Mouse (Mus musculus): ENCODE measurements around the gene Hoxc11. TPM values are rescaled to one million over a fixed set of nuclear protein-coding genes. Genes with fewer than 3 reads are reported as not detected.

Hoxc11 gene
- polyA plus RNA-seq, 1 experiment from 2014 or later, result not detected

DNA sequence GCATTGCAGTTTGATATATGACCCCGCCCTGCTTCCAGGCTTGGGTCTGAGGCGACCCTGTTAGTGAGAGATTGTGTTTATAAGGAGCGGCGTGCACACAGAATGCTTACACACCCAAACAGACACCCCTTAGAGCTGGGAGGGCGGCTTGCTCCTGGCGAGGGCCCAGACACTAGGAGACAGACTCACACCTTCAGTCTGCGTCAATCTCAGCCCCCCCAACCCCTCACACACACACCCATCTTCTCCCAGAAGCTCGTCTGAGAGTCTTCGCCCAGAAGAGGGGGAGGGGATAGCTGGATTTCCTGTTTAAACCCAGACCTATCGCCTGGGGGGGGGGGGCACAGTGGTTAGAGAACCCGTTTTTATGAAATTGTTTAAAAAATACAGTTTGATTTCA lies 45.7 kb downstream of the Hoxc11 start:
- Histone ChIP-seq H3K27me3 (ENCODE audit: insufficient read depth, poor library complexity, severe bottlenecking) (peaks cover 100% of the 10 kb centered on the region), H3K4me3 (peak overlapping the region; percentile 63), H3K9me3 (no peaks in the 10 kb centered on the region), H3K27ac (no peak overlapping the region), H3K4me1 (peaks cover 32% of the 10 kb centered on the region), H3K36me3 (no peaks in the 10 kb centered on the region)
- WGBS, result 2% methylated on average over 11 of the region's 11 CpGs
- DNase-seq (ENCODE audit: low spot score), result no peak

DNA sequence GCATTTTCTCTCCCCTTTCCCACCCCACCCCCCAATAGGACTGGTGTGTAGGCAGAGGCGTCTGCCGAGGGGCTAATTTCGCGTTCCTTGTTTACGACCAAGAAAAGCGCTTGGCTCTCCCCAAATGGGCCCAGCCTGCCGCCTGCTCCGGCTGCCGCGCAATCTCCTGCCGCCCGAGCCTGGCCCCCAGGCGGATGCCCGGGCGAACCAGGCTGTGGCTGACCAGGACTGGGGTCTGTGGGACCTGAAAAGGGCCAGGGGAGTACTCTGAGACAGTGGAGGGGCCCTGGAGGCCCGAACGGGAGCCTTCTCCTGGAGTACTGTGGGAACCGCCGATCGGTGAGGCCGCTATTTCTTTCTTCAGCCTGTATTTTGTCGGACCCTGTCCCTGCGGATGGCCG lies 46.3 kb downstream of the Hoxc11 start:
- H3K9me3 ChIP-seq, result no peaks in the 10 kb centered on the region
- peaks cover 100% of the 10 kb centered on the region for H3K27me3 ChIP-seq (ENCODE audit: insufficient read depth, poor library complexity, severe bottlenecking)
- no peaks in the 10 kb centered on the region for H3K36me3 ChIP-seq
- WGBS, result 2% methylated on average over 24 of the region's 24 CpGs
- H3K4me3 ChIP-seq, result peak overlapping the region; percentile 45
- H3K4me1 ChIP-seq, result peaks cover 32% of the 10 kb centered on the region
- no peak for DNase-seq (ENCODE audit: low spot score)
- peak overlapping the region; percentile 75 for H3K27ac ChIP-seq

DNA sequence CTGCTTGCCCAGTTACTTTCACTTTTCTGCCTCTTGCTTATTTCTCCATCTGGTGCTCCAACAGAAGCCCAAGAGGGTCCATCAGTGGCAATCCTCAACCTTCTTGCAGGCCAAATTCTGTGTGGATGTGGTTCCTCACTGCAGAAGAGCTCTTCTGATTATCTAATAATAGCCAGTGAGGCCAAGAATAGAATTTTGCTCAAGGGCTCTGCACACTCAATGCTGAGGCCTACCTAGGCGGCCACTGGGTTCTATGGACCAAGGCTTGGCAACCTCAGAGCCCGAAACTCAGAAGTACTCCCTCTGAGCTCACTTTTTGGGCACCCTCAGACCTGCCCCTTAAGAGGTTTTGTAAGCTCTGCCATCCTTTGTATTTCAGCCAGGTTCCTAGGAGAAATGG lies 47.1 kb downstream of the Hoxc11 start:
- Histone ChIP-seq H3K36me3 (no peaks in the 10 kb centered on the region), H3K4me3 (no peak overlapping the region; the same call in 1 of the 2 replicates), H3K4me1 (peaks cover 32% of the 10 kb centered on the region), H3K27ac (no peak overlapping the region), H3K27me3 (ENCODE audit: insufficient read depth, poor library complexity, severe bottlenecking) (peaks cover 100% of the 10 kb centered on the region), H3K9me3 (no peaks in the 10 kb centered on the region)
- DNase-seq (ENCODE audit: low spot score), result no peak
- WGBS, result 14% methylated on average over 2 of the region's 2 CpGs

DNA sequence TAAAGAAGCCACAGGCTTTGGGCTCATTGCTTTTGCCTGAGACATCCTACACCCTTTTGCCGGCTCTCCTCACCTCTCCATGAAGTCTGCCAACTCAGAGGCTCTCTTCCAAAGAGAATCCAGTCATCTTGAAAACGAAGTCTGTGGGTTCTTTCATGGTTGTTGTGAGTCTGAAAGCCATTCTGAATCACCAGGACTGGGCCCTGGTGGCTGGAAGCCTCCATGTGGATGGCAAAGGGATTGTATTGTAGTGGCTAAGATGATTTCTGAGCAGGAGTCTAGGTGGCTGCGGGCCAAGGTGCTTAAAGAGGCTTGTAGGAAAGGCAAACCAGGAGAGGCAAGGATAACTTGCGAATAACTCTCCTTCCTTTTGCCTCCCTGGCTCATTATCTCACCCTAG lies 47.9 kb downstream of the Hoxc11 start:
- H3K27ac ChIP-seq, result no peak overlapping the region
- no peak overlapping the region for H3K4me3 ChIP-seq
- H3K4me1 ChIP-seq, result peaks cover 32% of the 10 kb centered on the region
- 13% methylated on average over 4 of the region's 4 CpGs for WGBS
- H3K9me3 ChIP-seq, result no peaks in the 10 kb centered on the region
- peaks cover 100% of the 10 kb centered on the region for H3K27me3 ChIP-seq (ENCODE audit: insufficient read depth, poor library complexity, severe bottlenecking)
- H3K36me3 ChIP-seq, result no peaks in the 10 kb centered on the region
- DNase-seq (ENCODE audit: low spot score), result no peak

DNA sequence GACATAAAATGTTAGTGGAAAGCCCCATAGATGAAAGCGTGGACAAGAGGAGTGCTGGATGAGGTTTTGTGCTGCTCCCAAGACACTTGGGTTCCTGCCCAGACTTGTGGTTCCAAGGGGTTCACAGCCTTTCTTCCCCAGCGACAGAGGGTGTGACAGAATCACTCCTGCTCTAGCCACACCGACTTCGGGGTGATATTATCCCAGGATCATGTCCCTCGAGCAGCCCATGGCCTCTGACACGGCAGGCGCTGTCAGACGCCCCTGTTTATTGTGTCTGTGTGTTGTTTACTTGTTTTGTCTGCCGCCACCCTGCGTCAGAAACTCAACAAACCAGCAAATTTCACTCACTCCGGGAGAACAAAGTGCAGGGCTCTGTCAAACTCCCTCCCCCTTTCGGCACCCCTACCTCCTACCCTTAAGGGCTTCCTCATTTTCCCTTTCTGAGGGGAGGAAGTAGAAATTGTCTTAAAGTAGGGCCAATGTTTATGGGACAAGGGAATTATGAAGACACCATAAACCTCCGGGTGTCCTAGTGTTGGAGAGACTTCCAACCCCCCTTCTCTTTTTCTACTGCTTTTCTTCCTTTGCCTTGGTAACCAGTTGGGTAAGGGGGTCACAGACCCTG lies 48.7 kb downstream of the Hoxc11 start:
- Histone ChIP-seq H3K27ac (no peak overlapping the region), H3K36me3 (no peaks in the 10 kb centered on the region), H3K9me3 (no peaks in the 10 kb centered on the region), H3K27me3 (ENCODE audit: insufficient read depth, poor library complexity, severe bottlenecking) (peaks cover 100% of the 10 kb centered on the region), H3K4me3 (no peak overlapping the region), H3K4me1 (peaks cover 32% of the 10 kb centered on the region)
- DNase-seq (ENCODE audit: low spot score), result no peak
- 8% methylated on average over 13 of the region's 13 CpGs for WGBS

DNA sequence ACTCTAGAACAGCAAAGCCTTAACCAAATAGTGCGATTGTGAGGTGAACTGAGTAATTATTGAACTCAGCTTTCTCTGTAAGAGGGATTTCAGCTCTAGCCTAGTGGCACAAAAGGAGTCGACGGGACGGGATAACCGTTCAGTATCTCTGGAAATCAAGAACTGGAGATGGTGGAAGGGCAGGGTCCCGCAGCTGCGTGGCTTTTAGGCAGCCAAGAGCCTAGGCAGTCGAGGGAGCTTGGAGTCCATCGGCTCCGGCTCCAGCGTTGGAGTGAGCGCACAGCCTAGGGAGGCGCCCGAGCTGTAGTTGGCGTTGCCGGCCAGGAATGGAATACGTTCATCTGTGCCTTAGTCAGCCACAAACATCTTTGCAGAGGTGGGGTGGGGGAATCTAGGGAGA lies 51.1 kb downstream of the Hoxc11 start:
- H3K27ac ChIP-seq, result no peak overlapping the region
- no peak for DNase-seq (ENCODE audit: low spot score)
- H3K4me1 ChIP-seq, result peaks cover 13% of the 10 kb centered on the region
- H3K27me3 ChIP-seq (ENCODE audit: insufficient read depth, poor library complexity, severe bottlenecking), result peaks cover 100% of the 10 kb centered on the region
- no peaks in the 10 kb centered on the region for H3K36me3 ChIP-seq
- under 1% methylated on average over 17 of the region's 17 CpGs for WGBS
- H3K4me3 ChIP-seq, result no peak overlapping the region
- H3K9me3 ChIP-seq, result no peaks in the 10 kb centered on the region

DNA sequence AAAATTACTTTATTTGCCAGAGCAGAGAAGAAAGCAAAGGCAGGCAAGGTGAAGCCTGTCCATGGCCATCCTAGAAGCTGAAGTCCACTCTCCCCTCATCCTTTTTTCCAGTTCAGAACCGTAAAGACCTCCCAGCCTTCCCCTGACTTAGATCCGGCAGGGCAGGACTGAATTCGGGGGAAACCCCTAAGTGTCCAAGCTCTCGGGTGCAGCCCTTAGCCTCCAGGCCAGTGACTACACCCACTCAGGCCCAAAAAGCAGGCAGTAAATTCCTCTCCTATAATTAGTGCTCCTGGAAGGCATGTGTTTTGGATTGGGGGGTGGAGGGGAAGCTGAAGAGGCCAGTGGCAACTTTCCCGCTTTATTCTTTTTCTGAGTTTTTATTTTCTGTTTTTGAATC lies 51.6 kb downstream of the Hoxc11 start:
- Histone ChIP-seq H3K36me3 (no peaks in the 10 kb centered on the region), H3K4me1 (peaks cover 13% of the 10 kb centered on the region; the same call in 1 of the 2 replicates), H3K4me3 (no peak overlapping the region), H3K9me3 (no peaks in the 10 kb centered on the region), H3K27ac (no peak overlapping the region), H3K27me3 (ENCODE audit: insufficient read depth, poor library complexity, severe bottlenecking) (peaks cover 100% of the 10 kb centered on the region)
- no peak for DNase-seq (ENCODE audit: low spot score)
- under 1% methylated on average over 5 of the region's 5 CpGs for WGBS

DNA sequence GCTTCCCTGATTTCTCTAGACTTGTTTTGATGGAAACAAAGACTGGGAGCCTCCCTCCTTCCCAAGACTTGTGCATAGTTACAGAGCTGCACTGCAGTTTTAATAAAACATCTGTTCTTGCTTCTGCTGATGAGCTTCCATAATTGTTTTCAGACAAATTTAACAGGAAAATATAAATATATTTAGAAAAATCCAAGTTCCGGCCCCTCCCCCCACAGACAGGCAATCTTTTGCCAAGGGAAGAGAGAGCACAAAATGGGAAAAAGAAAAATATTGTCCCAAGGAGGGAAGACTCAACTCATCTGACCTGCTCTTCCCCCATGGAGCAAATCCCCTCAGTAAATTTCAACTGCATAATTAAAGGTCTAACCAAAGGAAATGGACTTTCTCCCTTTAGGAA lies 52.1 kb downstream of the Hoxc11 start:
- peaks cover 100% of the 10 kb centered on the region for H3K27me3 ChIP-seq (ENCODE audit: insufficient read depth, poor library complexity, severe bottlenecking)
- H3K4me3 ChIP-seq, result no peak overlapping the region
- H3K9me3 ChIP-seq, result no peaks in the 10 kb centered on the region

More for the DNA sequence above, 52.1 kb downstream of the Hoxc11 start:
- Histone ChIP-seq H3K36me3 (no peaks in the 10 kb centered on the region), H3K27ac (no peak overlapping the region), H3K4me1 (peaks cover 13% of the 10 kb centered on the region)
- 18% methylated on average over 1 of the region's 1 CpGs for WGBS
- no peak for DNase-seq (ENCODE audit: low spot score)

Small RNA genes within 50 kb of the gene (microRNA-seq; reads per million reads assigned to microRNA genes)
- gene Mir196a-2, result 15.7 reads per million, percentile 29 among the genes with 10 or more reads in this experiment

Other genes starting within 250 kb of the Hoxc11 start
- gene Calcoco1, start 232.2 kb upstream of the Hoxc11 start, polyA plus RNA-seq (2016; fragmentation: Nextera tagmentation; extraction: Ambion mirVana), result 34.2 and 39.2 TPM in 2 replicates
- gene Hoxc13, start 33.3 kb upstream of the Hoxc11 start, polyA plus RNA-seq (2016; fragmentation: Nextera tagmentation; extraction: Ambion mirVana), result not detected in 2 replicates
- gene Hoxc12, start 17.7 kb upstream of the Hoxc11 start, polyA plus RNA-seq (2016; fragmentation: Nextera tagmentation; extraction: Ambion mirVana), result not detected in 2 replicates
- gene Hoxc10, start 12.4 kb downstream of the Hoxc11 start, polyA plus RNA-seq (2016; fragmentation: Nextera tagmentation; extraction: Ambion mirVana), result 0.07 and 0.62 TPM in 2 replicates
- 0.60 and 5.5 TPM in 2 replicates for gene Hoxc5, start 13.0 kb downstream of the Hoxc11 start, polyA plus RNA-seq (2016; fragmentation: Nextera tagmentation; extraction: Ambion mirVana)
- gene Hoxc9, start 22.0 kb downstream of the Hoxc11 start, polyA plus RNA-seq (2016; fragmentation: Nextera tagmentation; extraction: Ambion mirVana), result 0.49 TPM in 1 of 2 replicates, not detected in the other
- gene Hoxc8, start 36.2 kb downstream of the Hoxc11 start, polyA plus RNA-seq (2016; fragmentation: Nextera tagmentation; extraction: Ambion mirVana), result 0.06 and 1.7 TPM in 2 replicates
- gene Hoxc6, start 43.8 kb downstream of the Hoxc11 start, polyA plus RNA-seq (2016; fragmentation: Nextera tagmentation; extraction: Ambion mirVana), result 0.23 and 1.8 TPM in 2 replicates
- gene Hoxc4, start 64.5 kb downstream of the Hoxc11 start, polyA plus RNA-seq (2016; fragmentation: Nextera tagmentation; extraction: Ambion mirVana), result 0.81 and 6.6 TPM in 2 replicates
- 16.2 and 19.5 TPM in 2 replicates for gene Smug1, start 212.7 kb downstream of the Hoxc11 start, polyA plus RNA-seq (2016; fragmentation: Nextera tagmentation; extraction: Ambion mirVana)

All from heart, embryonic 10.5 days (tissue).